Mouse (Mus musculus) ES-Bruce4 (cell line): ENCODE results near the gene Adam17.
"Not testable (repeated sequence)": the region's sequence is repeated elsewhere in the genome, so short reads cannot be mapped to it uniquely, and the experiment has no call there.

Source experiments
- EP300 ChIP-seq: IDR thresholded peaks from 2 replicates; pipeline ENCODE4 v1.6.1; 2011; ENCODE audit warnings: low read depth, low read length; ENCODE audit not compliant: insufficient read depth
- POLR2A ChIP-seq: IDR thresholded peaks from one replicate; pipeline ENCODE4 v1.8.1; 2011; ENCODE audit warnings: low read length; ENCODE audit not compliant: insufficient read depth

DNA sequence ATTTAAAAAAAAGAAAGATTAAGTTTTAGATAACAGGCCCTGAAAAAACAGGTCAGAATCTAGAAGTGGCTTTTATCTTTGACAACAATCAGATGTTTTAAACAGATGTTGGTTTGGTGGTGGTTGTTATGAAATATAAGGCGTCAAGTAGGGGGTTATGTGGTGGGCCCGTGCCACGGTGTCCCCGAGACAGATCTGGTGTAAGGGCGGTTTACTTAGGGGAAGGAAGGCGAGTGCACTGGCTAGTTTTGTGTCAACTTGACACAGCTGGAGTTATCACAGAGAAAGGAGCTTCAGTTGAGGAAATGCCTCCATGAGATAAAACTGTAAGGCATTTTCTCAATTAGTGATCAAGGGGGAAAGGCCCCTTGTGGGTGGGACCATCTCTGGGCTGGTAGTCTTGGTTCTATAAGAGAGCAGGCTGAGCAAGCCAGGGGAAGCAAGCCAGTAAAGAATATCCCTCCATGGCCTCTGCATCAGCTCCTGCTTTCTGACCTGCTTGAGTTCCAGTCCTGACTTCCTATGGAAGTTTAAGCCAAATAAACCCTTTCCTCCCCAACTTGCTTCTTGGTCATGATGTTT is 5.4 kb upstream of the Adam17 start:
- TF ChIP-seq POLR2A, EP300: not testable (repeated sequence)
